Mouse (Mus musculus): Measurements from ENCODE around the gene Cse1l. TPM values are rescaled to one million over a fixed set of nuclear protein-coding genes. Genes with fewer than 3 reads are reported as not detected.

The Cse1l gene
- polyA plus RNA-seq, 1 experiment from 2014 or later, result 113 TPM

DNA sequence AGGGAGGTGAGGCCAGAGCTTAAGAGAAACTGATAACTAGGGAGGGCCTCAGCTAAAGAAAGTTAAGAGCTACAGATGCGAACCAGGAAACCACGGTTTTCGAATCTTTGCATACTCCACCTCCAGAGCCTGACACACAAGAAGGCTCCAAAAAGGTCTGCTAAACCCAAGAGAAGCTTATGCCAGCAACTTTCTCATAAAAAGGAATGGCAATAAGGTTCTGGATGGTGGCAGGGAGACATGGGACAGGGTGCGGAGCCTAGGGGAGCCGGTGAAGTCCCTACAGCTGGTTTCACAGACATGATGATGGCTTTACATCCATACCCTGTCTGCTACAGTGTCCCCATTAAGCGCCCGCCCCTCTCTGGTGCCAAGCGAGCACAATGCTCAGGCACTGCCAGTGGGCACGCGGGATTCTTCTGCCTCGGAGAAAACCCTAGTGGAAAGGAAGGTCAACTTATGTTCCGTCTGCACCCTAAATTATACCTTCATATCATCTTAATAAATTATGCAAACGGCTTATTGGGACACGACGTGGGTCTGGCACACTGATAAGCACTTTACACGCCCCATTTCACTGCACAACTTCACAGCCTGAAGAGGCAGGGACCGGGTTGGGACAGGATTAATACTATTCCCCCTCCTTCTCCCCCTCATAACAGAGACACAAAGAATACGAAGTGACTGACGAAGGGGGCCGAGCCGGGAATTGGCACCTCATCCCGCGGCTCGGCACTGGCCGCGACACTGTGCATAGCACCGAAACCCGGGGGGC is 89.4 kb downstream of the Cse1l start:
- Histone ChIP-seq H3K4me3 (ENCODE audit: low read depth, low read length) (peak overlapping the region; percentile 84), H3K27ac (replicated peaks; ENCODE audit: low read depth, low read length) (peak overlapping the region; percentile 97), H3K9me3 (ENCODE audit: control insufficient read depth, low read length) (no peaks in the 10 kb centered on the region), H3K36me3 (ENCODE audit: control insufficient read depth, insufficient read depth, low read length) (no peaks in the 10 kb centered on the region), H3K4me2 (ENCODE audit: low read depth, low read length) (peak overlapping the region; percentile 92), H3K4me1 (ENCODE audit: control insufficient read depth, insufficient read depth, low read length) (peaks cover 29% of the 10 kb centered on the region), H3K9ac (ENCODE audit: low read depth, low read length) (peak overlapping the region; percentile 99), H3K27me3 (replicated peaks; ENCODE audit: control insufficient read depth, insufficient read depth, low read length) (no peaks in the 10 kb centered on the region)
- no peak for DNase-seq (ENCODE audit: low spot score)
- 3% methylated on average over 26 of the region's 28 CpGs for WGBS
- no peak; the same call in 1 of the 2 replicates for ATAC-seq (ENCODE audit: low read depth)

Other genes with a start within 250 kb of the Cse1l start
- gene Prex1, start 192.2 kb upstream of the Cse1l start, polyA plus RNA-seq (2014; fragmentation: Nextera tagmentation; extraction: Ambion mirVana), result 22.7 and 26.6 TPM in 2 replicates
- gene Trp53rkb, start 113.5 kb upstream of the Cse1l start, polyA plus RNA-seq (2014; fragmentation: Nextera tagmentation; extraction: Ambion mirVana), result 6.7 and 7.5 TPM in 2 replicates
- gene Arfgef2, start 100.5 kb upstream of the Cse1l start, polyA plus RNA-seq (2014; fragmentation: Nextera tagmentation; extraction: Ambion mirVana), result 7.1 and 7.2 TPM in 2 replicates
- 74.7 and 79.3 TPM in 2 replicates for gene Stau1, start 90.3 kb downstream of the Cse1l start, polyA plus RNA-seq (2014; fragmentation: Nextera tagmentation; extraction: Ambion mirVana)
- gene Ddx27, start 109.2 kb downstream of the Cse1l start, polyA plus RNA-seq (2014; fragmentation: Nextera tagmentation; extraction: Ambion mirVana), result 31.2 and 34.8 TPM in 2 replicates
- gene Znfx1, start 157.0 kb downstream of the Cse1l start, polyA plus RNA-seq (2014; fragmentation: Nextera tagmentation; extraction: Ambion mirVana), result 9.5 and 10.2 TPM in 2 replicates